ENCODE assay signal across 8 mouse cellular contexts in genomic region chr5:101935893-101936292, GRCm38 (mm10).
DNase-seq lines count a peak whose midpoint lies in the region; ATAC-seq lines count a peak whose summit lies in the region.

No protein-coding gene starts in this region.

- no peak overlapping the region for H3K4me3 ChIP-seq in forebrain, embryonic 14.5 days (ENCODE audit: low read depth, low read length)
- H3K4me3 ChIP-seq in liver, embryonic 13.5 days (replicated peaks), result no peak overlapping the region

- H3K9ac ChIP-seq in forebrain, embryonic 14.5 days (ENCODE audit: low read length), result no peak overlapping the region
- no peak overlapping the region for H3K9ac ChIP-seq in liver, embryonic 13.5 days

- no peak overlapping the region for H3K4me2 ChIP-seq in forebrain, embryonic 14.5 days (ENCODE audit: low read length)
- H3K4me2 ChIP-seq in liver, embryonic 13.5 days, result no peak overlapping the region

- H3K9me3 ChIP-seq in forebrain, embryonic 14.5 days (replicated peaks; ENCODE audit: control insufficient read depth, low read length), result no peaks in the 10 kb centered on the region
- no peaks in the 10 kb centered on the region for H3K9me3 ChIP-seq in liver, embryonic 13.5 days (replicated peaks)

- peaks cover 53% of the 10 kb centered on the region for H3K36me3 ChIP-seq in forebrain, embryonic 14.5 days (ENCODE audit: control insufficient read depth, insufficient read depth, low read length)
- H3K36me3 ChIP-seq in liver, embryonic 13.5 days, result peaks cover 50% of the 10 kb centered on the region

- no peaks in the 10 kb centered on the region for H3K27me3 ChIP-seq in forebrain, embryonic 14.5 days (replicated peaks; ENCODE audit: control insufficient read depth, insufficient read depth, low read length)
- H3K27me3 ChIP-seq in liver, embryonic 13.5 days, result no peaks in the 10 kb centered on the region

- H3K4me1 ChIP-seq in forebrain, embryonic 14.5 days (ENCODE audit: control insufficient read depth, insufficient read depth, low read length), result 0 out of 2 replicates have a peak, but pooled peaks cover 2% of the 10 kb centered on the region
- no peaks in the 10 kb centered on the region for H3K4me1 ChIP-seq in liver, embryonic 13.5 days (replicated peaks)

- 87% methylated on average over 16 of the region's 16 CpGs for WGBS in forebrain, embryonic 14.5 days
- WGBS in liver, embryonic 13.5 days (ENCODE audit: insufficient replicate concordance), result 76% methylated on average over 16 of the region's 16 CpGs

- no peak overlapping the region for H3K27ac ChIP-seq in forebrain, embryonic 14.5 days (ENCODE audit: low read depth, low read length)
- H3K27ac ChIP-seq in liver, embryonic 13.5 days, result no peak overlapping the region

- 0 out of 2 replicates have a peak, but pooled peaks have one; percentile 32 for ATAC-seq in forebrain, embryonic 14.5 days
- ATAC-seq in liver, embryonic 13.5 days (ENCODE audit: low read depth), result 0 out of 2 replicates have a peak, but pooled peaks have one; percentile 18
- 0 out of 2 replicates have a peak, but pooled peaks have one; percentile 8 for ATAC-seq in neutrophil, adult 5-6 weeks (ENCODE audit: extremely low read depth, insufficient number of reproducible peaks, low FRiP score, poor library complexity, severe bottlenecking)

- DNase-seq in adrenal gland, postnatal 25 days, result peak; percentile 19
- no peak for DNase-seq in forebrain, embryonic 14.5 days (ENCODE audit: low spot score)
- peak; percentile 67 for DNase-seq in heart, postnatal 4 days
- DNase-seq in liver, embryonic 13.5 days, result no peak
- DNase-seq in frontal cortex, postnatal 25 days (ENCODE audit: low spot score in 2 of 2), result no peak
- DNase-seq in adipocyte (ENCODE audit: low spot score), result no peak
- no peak for DNase-seq in cerebellum, postnatal 10 days

Comparison
In these comparisons a context has a peak if more than half of its experiments do, and no peak if none do; other contexts are left out.
1. DNase-seq: peak in adrenal gland, postnatal 25 days (single experiment) and heart, postnatal 4 days (single experiment); none in forebrain, embryonic 14.5 days (single experiment), liver, embryonic 13.5 days (single experiment), frontal cortex, postnatal 25 days (0 of 2), adipocyte (single experiment) and cerebellum, postnatal 10 days (0 of 2).
2. Peak in every context shown above with its lines, with median percentiles within 50 percentile points of each other: ATAC-seq.